Mouse (Mus musculus): ENCODE measurements at regions not wholly inside any gene's neighbourhood (a gene's known extent, or its start where the extent isn't known, plus 50 kb on each side); places are given as distances from the start of the nearest gene placed in this dataset.
A peak's percentile ranks its signal among the peaks of the same experiment; 100 is the strongest.

DNA sequence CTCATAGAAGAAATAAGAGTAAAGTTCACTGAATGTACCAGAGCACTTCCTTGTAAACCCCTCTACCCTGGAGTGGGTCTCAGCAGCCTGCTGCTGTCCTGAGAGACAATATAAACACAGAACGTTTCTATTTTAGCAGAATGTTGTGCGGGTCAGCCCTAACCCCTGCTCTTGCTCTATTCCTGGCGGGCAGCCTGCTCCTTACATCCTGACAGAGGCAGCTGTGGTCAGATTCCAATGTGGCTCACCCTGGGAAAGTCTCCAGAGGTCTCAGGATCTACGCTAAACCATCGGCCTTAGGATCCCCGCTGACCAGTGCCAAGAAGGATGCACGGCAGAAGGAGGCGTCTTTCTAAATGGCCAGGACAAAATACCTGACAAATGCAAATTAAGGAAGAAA is 84.8 kb upstream of the Mgmt start:
- Histone ChIP-seq H3K36me3 (ENCODE audit: control insufficient read depth, insufficient read depth, low read length) (no peaks in the 10 kb centered on the region), H3K4me3 (ENCODE audit: low read depth, low read length) (no peak overlapping the region), H3K27me3 (ENCODE audit: control insufficient read depth, insufficient read depth, low read length) (no peaks in the 10 kb centered on the region), H3K9ac (ENCODE audit: low read length) (no peak overlapping the region), H3K27ac (ENCODE audit: low read depth, low read length) (no peak overlapping the region), H3K4me2 (ENCODE audit: low read depth, low read length, severe bottlenecking) (no peak overlapping the region), H3K9me3 (ENCODE audit: control insufficient read depth, low read length) (no peaks in the 10 kb centered on the region), H3K4me1 (replicated peaks; ENCODE audit: control insufficient read depth, insufficient read depth, low read length) (no peaks in the 10 kb centered on the region)
- WGBS: 82% methylated on average over 8 of the region's 8 CpGs
- ATAC-seq (replicated peaks; ENCODE audit: low FRiP score): no peak
- no peak for DNase-seq (ENCODE audit: low spot score)

DNA sequence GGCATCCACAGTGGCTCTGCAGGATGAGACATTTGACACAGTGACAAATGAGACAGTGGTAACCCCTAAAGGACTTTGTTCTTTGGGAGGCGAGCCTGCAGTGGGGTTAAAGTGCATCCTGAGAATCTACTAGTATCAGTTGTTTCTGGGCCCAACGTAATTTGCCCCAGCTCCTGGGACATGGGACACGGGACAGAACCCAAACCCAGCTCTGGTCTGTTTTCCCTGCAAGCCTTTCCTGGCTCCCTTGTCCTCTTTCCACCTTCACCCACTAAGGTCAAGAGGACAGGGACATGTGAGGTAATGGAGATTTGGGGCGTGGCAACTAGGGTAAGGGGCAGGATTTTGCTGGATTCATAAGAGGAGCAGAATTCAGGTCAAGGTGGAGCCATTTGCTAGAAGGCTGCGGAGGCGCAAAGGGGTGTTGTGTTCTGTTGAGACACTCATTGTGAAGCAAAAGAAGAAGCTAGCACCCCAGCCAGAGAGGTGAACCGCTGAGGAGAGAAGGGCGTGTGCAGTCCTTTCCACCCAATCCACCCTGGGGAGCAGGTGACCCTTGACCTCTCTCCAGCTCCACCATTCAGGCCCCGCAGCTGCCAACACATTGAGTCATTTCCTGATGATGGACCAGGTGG is 80.6 kb upstream of the Mgmt start:
- Histone ChIP-seq H3K4me2 (ENCODE audit: low read depth, low read length, severe bottlenecking) (no peak overlapping the region), H3K27me3 (ENCODE audit: control insufficient read depth, insufficient read depth, low read length) (no peaks in the 10 kb centered on the region), H3K9ac (ENCODE audit: low read length) (no peak overlapping the region), H3K27ac (ENCODE audit: low read depth, low read length) (no peak overlapping the region), H3K36me3 (ENCODE audit: control insufficient read depth, insufficient read depth, low read length) (no peaks in the 10 kb centered on the region), H3K4me1 (replicated peaks; ENCODE audit: control insufficient read depth, insufficient read depth, low read length) (no peaks in the 10 kb centered on the region), H3K9me3 (ENCODE audit: control insufficient read depth, low read length) (no peaks in the 10 kb centered on the region), H3K4me3 (ENCODE audit: low read depth, low read length) (no peak overlapping the region)
- ATAC-seq (replicated peaks; ENCODE audit: low FRiP score): no peak
- whole genome bisulfite sequencing: 81% methylated on average over 9 of the region's 9 CpGs
- DNase-seq (ENCODE audit: low spot score): peak; percentile 21

DNA sequence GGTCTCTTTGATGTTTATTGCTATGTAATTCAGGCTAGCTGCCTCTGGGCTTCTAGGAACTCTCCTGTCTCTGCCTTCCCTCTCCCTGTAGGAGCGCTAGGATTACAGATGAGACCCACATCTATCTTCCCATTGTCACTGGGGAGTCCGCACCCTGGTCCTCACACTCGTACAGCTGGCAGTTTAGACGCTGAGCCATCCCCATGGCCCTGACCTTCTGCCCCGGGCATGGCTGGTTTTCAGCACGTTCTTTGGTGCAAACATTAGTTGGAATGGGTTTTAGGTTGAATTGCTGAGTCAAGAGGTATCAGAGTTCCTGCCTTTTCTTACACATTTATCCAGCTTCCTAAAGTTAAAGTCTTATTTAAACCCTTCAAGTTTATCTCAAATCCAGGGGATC is 79.7 kb upstream of the Mgmt start:
- H3K4me2 ChIP-seq (ENCODE audit: low read depth, low read length, severe bottlenecking): no peak overlapping the region
- H3K27ac ChIP-seq (ENCODE audit: low read depth, low read length): no peak overlapping the region
- ATAC-seq (replicated peaks; ENCODE audit: low FRiP score) (no peak), DNase-seq (ENCODE audit: low spot score) (peak; percentile 26)
- H3K27me3 ChIP-seq (ENCODE audit: control insufficient read depth, insufficient read depth, low read length): no peaks in the 10 kb centered on the region
- WGBS: 87% methylated on average over 6 of the region's 6 CpGs
- no peaks in the 10 kb centered on the region for H3K4me1 ChIP-seq (replicated peaks; ENCODE audit: control insufficient read depth, insufficient read depth, low read length)
- no peak overlapping the region for H3K9ac ChIP-seq (ENCODE audit: low read length)
- no peak overlapping the region for H3K4me3 ChIP-seq (ENCODE audit: low read depth, low read length)
- no peaks in the 10 kb centered on the region for H3K9me3 ChIP-seq (ENCODE audit: control insufficient read depth, low read length)
- H3K36me3 ChIP-seq (ENCODE audit: control insufficient read depth, insufficient read depth, low read length): no peaks in the 10 kb centered on the region

DNA sequence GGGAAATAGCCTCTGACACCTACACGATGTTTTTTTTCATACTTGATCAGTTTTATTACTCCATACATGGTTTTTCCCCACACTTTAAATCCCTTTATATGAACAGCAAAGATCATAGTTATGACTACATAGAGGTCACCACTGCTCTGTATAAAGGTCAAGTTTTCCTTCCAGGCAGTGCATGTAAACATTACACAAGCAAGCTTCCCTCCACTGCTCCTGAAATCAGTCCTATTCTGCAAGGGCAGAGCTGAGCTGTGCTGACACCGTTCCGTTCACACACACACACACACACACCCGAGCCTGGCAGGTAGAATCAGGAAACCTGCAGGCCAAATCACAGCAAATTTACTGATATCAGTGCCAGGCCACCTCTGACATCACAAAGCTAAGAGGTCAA is 74.1 kb upstream of the Mgmt start:
- DNase-seq (ENCODE audit: low spot score) (no peak), ATAC-seq (replicated peaks; ENCODE audit: low FRiP score) (no peak)
- Histone ChIP-seq H3K27me3 (ENCODE audit: control insufficient read depth, insufficient read depth, low read length) (no peaks in the 10 kb centered on the region), H3K27ac (ENCODE audit: low read depth, low read length) (no peak overlapping the region), H3K9me3 (ENCODE audit: control insufficient read depth, low read length) (no peaks in the 10 kb centered on the region), H3K36me3 (ENCODE audit: control insufficient read depth, insufficient read depth, low read length) (no peaks in the 10 kb centered on the region), H3K4me2 (ENCODE audit: low read depth, low read length, severe bottlenecking) (no peak overlapping the region), H3K4me1 (replicated peaks; ENCODE audit: control insufficient read depth, insufficient read depth, low read length) (peaks cover 3% of the 10 kb centered on the region; the same call in 1 of the 2 replicates), H3K4me3 (ENCODE audit: low read depth, low read length) (no peak overlapping the region), H3K9ac (ENCODE audit: low read length) (no peak overlapping the region)
- WGBS: 72% methylated on average over 4 of the region's 4 CpGs

DNA sequence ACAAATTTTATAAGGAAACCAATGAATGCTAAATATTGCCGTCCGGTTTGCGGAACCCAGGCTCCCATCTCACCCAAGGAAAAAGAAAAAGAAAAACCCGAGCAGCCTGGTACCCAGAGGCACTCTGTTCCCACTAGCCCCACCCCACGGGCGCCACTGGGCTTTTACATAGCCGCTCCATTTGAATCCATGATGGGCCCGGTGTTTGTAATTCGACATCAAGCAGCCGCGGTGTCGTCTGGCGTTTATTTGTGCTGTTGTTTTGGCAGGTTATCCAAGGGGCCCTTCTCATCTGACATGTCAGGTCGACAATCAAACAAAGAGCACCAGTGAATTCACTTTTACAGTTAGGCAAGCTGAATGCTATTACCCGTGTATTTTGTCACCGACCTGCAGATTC is 68.8 kb upstream of the Mgmt start:
- no peaks in the 10 kb centered on the region for H3K9me3 ChIP-seq (ENCODE audit: control insufficient read depth, low read length)
- no peak for DNase-seq (ENCODE audit: low spot score)
- H3K36me3 ChIP-seq (ENCODE audit: control insufficient read depth, insufficient read depth, low read length): no peaks in the 10 kb centered on the region
- WGBS: 20% methylated on average over 16 of the region's 16 CpGs
- H3K27ac ChIP-seq (ENCODE audit: low read depth, low read length): no peak overlapping the region
- peak overlapping the region; percentile 26; the same call in 1 of the 2 replicates for H3K4me2 ChIP-seq (ENCODE audit: low read depth, low read length, severe bottlenecking)
- peaks cover 3% of the 10 kb centered on the region; the same call in 1 of the 2 replicates for H3K27me3 ChIP-seq (ENCODE audit: control insufficient read depth, insufficient read depth, low read length)
- H3K4me1 ChIP-seq (replicated peaks; ENCODE audit: control insufficient read depth, insufficient read depth, low read length): peaks cover 4% of the 10 kb centered on the region; the same call in 1 of the 2 replicates
- no peak overlapping the region for H3K9ac ChIP-seq (ENCODE audit: low read length)
- no peak overlapping the region for H3K4me3 ChIP-seq (ENCODE audit: low read depth, low read length)
- no peak for ATAC-seq (replicated peaks; ENCODE audit: low FRiP score)

DNA sequence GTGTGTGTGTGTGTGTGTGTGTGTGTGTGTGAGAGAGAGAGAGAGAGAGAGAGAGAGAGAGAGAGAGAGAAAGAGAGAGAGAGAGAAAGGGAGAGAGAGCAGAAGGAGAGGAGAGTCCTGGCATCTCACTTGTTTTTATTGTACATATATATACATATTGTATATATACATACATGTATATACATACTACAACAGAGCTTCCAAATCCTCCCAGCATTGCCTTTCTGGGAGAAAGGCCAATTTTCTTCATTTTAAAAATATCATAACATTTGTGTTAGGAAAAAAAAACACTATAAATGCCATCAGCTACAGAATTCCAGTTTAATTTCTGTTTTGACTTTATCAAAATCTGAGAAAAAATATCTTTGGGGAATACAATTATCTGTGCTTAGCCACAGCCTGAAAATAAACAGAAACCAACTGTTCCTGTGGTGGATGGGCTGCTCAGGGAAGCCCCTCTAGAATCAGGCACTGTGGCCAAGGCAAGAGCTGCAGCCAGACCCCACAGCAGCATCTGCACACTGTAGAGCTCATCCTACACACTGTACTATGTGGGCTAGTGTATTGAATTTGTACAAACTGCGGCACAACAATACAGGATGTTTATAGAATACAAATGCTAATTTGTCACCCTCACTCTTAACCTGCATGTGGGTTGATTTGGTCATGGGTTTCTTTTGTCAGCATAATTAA is 64.6 kb upstream of the Mgmt start:
- H3K4me3 ChIP-seq (ENCODE audit: low read depth, low read length): no peak overlapping the region
- ATAC-seq (replicated peaks; ENCODE audit: low FRiP score) (no peak), DNase-seq (ENCODE audit: low spot score) (no peak)
- no peaks in the 10 kb centered on the region for H3K36me3 ChIP-seq (ENCODE audit: control insufficient read depth, insufficient read depth, low read length)
- no peak overlapping the region for H3K27ac ChIP-seq (ENCODE audit: low read depth, low read length)
- H3K9me3 ChIP-seq (ENCODE audit: control insufficient read depth, low read length): no peaks in the 10 kb centered on the region
- WGBS: 73% methylated on average over 1 of the region's 1 CpGs
- H3K4me2 ChIP-seq (ENCODE audit: low read depth, low read length, severe bottlenecking): no peak overlapping the region
- peaks cover 4% of the 10 kb centered on the region; the same call in 1 of the 2 replicates for H3K4me1 ChIP-seq (replicated peaks; ENCODE audit: control insufficient read depth, insufficient read depth, low read length)
- H3K27me3 ChIP-seq (ENCODE audit: control insufficient read depth, insufficient read depth, low read length): peaks cover 3% of the 10 kb centered on the region; the same call in 1 of the 2 replicates
- H3K9ac ChIP-seq (ENCODE audit: low read length): no peak overlapping the region

DNA sequence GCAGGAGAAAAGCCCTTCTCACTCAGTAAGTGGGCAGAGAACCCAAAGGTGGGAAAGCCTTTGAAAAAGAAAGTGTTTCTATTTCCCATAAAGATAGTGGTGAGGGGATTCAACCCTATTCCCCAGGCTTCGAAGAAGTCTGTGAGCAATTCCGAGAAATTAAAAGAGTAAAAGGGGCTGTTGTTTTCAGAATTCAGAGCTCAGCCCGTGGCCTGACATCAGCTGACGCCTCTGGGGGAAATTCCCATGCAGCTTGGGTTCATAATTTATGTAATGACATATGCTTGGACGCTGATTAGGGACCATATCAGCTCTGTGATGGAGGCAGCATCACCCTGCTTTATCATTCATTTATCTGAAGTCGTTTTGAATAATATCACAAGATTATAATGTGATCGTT is 62.0 kb upstream of the Mgmt start:
- Histone ChIP-seq H3K36me3 (ENCODE audit: control insufficient read depth, insufficient read depth, low read length) (no peaks in the 10 kb centered on the region), H3K4me3 (ENCODE audit: low read depth, low read length) (no peak overlapping the region), H3K9ac (ENCODE audit: low read length) (no peak overlapping the region), H3K27me3 (ENCODE audit: control insufficient read depth, insufficient read depth, low read length) (no peaks in the 10 kb centered on the region), H3K4me2 (ENCODE audit: low read depth, low read length, severe bottlenecking) (no peak overlapping the region), H3K27ac (ENCODE audit: low read depth, low read length) (no peak overlapping the region), H3K4me1 (replicated peaks; ENCODE audit: control insufficient read depth, insufficient read depth, low read length) (no peaks in the 10 kb centered on the region), H3K9me3 (ENCODE audit: control insufficient read depth, low read length) (no peaks in the 10 kb centered on the region)
- DNase-seq (ENCODE audit: low spot score): no peak
- no peak for ATAC-seq (replicated peaks; ENCODE audit: low FRiP score)
- 77% methylated on average over 7 of the region's 7 CpGs for WGBS

DNA sequence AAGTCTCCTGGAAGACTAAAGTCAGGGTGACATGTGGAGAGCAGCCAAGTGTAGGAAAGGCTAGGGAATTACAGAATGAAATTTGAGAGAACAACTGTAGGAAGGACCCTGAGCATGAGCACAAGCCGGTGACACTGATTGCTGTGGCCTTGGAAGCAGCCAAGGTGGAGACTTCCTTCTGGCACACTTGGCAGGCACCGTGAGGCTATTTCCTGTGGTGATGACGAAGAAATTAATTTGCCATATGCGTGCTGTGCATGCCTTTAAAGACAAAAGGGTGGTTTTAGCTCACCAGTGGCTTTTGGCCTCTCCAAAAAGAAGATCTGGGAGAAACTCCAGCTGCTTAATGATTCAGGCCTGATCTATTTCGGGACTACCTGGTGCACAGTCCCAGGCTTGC is 55.4 kb upstream of the Mgmt start:
- no peak overlapping the region for H3K9ac ChIP-seq (ENCODE audit: low read length)
- no peak for DNase-seq (ENCODE audit: low spot score)
- H3K4me2 ChIP-seq (ENCODE audit: low read depth, low read length, severe bottlenecking): no peak overlapping the region
- no peak overlapping the region for H3K4me3 ChIP-seq (ENCODE audit: low read depth, low read length)
- no peaks in the 10 kb centered on the region for H3K9me3 ChIP-seq (ENCODE audit: control insufficient read depth, low read length)
- peaks cover 3% of the 10 kb centered on the region; the same call in 1 of the 2 replicates for H3K27me3 ChIP-seq (ENCODE audit: control insufficient read depth, insufficient read depth, low read length)
- ATAC-seq (replicated peaks; ENCODE audit: low FRiP score): no peak
- no peaks in the 10 kb centered on the region; the same call in 1 of the 2 replicates for H3K4me1 ChIP-seq (replicated peaks; ENCODE audit: control insufficient read depth, insufficient read depth, low read length)
- no peak overlapping the region for H3K27ac ChIP-seq (ENCODE audit: low read depth, low read length)
- 84% methylated on average over 5 of the region's 5 CpGs for WGBS
- no peaks in the 10 kb centered on the region for H3K36me3 ChIP-seq (ENCODE audit: control insufficient read depth, insufficient read depth, low read length)

DNA sequence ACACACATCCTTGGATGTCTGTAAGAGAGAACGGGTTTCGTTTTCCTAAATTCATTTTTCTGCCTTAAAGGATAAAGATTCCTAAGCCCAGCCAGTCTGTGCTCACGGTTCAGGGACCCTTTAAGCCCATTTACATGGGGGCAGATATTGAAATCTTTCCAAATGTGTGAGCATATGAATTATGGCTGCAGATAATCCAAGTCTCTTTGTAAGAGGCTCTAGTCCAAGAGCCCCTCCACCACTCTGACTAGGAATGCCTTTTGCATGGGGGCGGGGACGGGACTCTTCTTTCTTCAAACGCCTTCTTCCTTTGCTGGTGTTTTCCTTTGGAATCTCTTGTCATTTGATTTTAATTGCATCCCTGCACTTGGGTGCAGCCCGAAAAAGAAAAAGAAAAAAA is 54.2 kb upstream of the Mgmt start:
- ATAC-seq (replicated peaks; ENCODE audit: low FRiP score): no peak
- Histone ChIP-seq H3K9me3 (ENCODE audit: control insufficient read depth, low read length) (no peaks in the 10 kb centered on the region), H3K36me3 (ENCODE audit: control insufficient read depth, insufficient read depth, low read length) (no peaks in the 10 kb centered on the region), H3K4me1 (replicated peaks; ENCODE audit: control insufficient read depth, insufficient read depth, low read length) (peaks cover 6% of the 10 kb centered on the region; the same call in 1 of the 2 replicates), H3K4me3 (ENCODE audit: low read depth, low read length) (no peak overlapping the region), H3K9ac (ENCODE audit: low read length) (no peak overlapping the region), H3K27ac (ENCODE audit: low read depth, low read length) (no peak overlapping the region), H3K4me2 (ENCODE audit: low read depth, low read length, severe bottlenecking) (no peak overlapping the region), H3K27me3 (ENCODE audit: control insufficient read depth, insufficient read depth, low read length) (peaks cover 3% of the 10 kb centered on the region; the same call in 1 of the 2 replicates)
- DNase-seq (ENCODE audit: low spot score): no peak
- WGBS: 60% methylated on average over 7 of the region's 7 CpGs
